Mouse (Mus musculus) stomach, postnatal 0 days (tissue): ENCODE measurements at regions not wholly inside any gene's neighbourhood (a gene's known extent, or its start where the extent isn't known, plus 50 kb on each side); places are given as distances from the start of the nearest gene placed in this dataset.
"Not testable (repeated sequence)": the region's sequence is repeated elsewhere in the genome, so short reads cannot be mapped to it uniquely, and the experiment has no call there.

Experiments used
- ATAC-seq: fragments of 200-750 bp; cut with Nextera tagmentation; 2 replicates; pipeline ENCODE4 v1.8.0; 2017; ENCODE audit not compliant: low FRiP score, low TSS enrichment
- DNase-seq: peaks from one replicate; pipeline ENCODE4 v3.0.0-alpha.2; 2016; ENCODE audit warnings: low spot score
- H3K27ac ChIP-seq: fragments of 300-500 bp; sonication (generic); replicated peaks from 2 replicates; pipeline ENCODE4 v1.5.1; 2014; ENCODE audit warnings: mild to moderate bottlenecking, control low read depth
- H3K27me3 ChIP-seq: fragments of 300-500 bp; sonication (generic); 2 replicates; pipeline ENCODE4 v1.6.1; 2014; ENCODE audit warnings: low read length; ENCODE audit not compliant: control insufficient read depth, insufficient read depth
- H3K36me3 ChIP-seq: fragments of 300-500 bp; sonication (generic); 2 replicates; pipeline ENCODE4 v1.6.1; 2014; ENCODE audit warnings: low read length, mixed read lengths; ENCODE audit not compliant: control insufficient read depth, insufficient read depth
- H3K4me1 ChIP-seq: fragments of 300-500 bp; sonication (generic); replicated peaks from 2 replicates; pipeline ENCODE4 v1.6.1; 2014; ENCODE audit warnings: antibody characterized with exemption; ENCODE audit not compliant: control insufficient read depth, insufficient read depth
- H3K4me2 ChIP-seq: fragments of 300-500 bp; sonication (generic); replicated peaks from 2 replicates; pipeline ENCODE4 v1.6.1; 2014; ENCODE audit warnings: low read depth, mild to moderate bottlenecking, control low read depth, moderate library complexity
- H3K4me3 ChIP-seq: fragments of 300-500 bp; sonication (generic); 2 replicates; pipeline ENCODE4 v1.5.1; 2014; ENCODE audit warnings: low read depth, low read length, control low read depth
- H3K9ac ChIP-seq: fragments of 300-500 bp; sonication (generic); 2 replicates; pipeline ENCODE4 v1.6.1; 2014; ENCODE audit warnings: mild to moderate bottlenecking, low read length, control low read depth, mixed read lengths
- H3K9me3 ChIP-seq: fragments of 300-500 bp; sonication (generic); 2 replicates; pipeline ENCODE4 v1.6.1; 2016; ENCODE audit warnings: low read length; ENCODE audit not compliant: control insufficient read depth
- CTCF ChIP-seq: IDR thresholded peaks from 2 replicates; pipeline ENCODE4 v1.5.1; 2016; ENCODE audit warnings: antibody characterized with exemption, low read depth, mild to moderate bottlenecking, moderate library complexity
- EP300 ChIP-seq: optimal IDR thresholded peaks from 2 replicates; pipeline ENCODE3; 2016; ENCODE audit warnings: antibody characterized with exemption
- WGBS: fragments of 180-500 bp; shearing (Covaris S2); extraction: QIAGEN DNeasy Blood & Tissue Kit; methylation state at CpG from one replicate; pipeline ENCODE4 v1.1.7; 2014; 5-methylcytosine and 5-hydroxymethylcytosine counted together

- Histone ChIP-seq H3K4me1 (no peaks in the 10 kb centered on the region), H3K9me3 (no peaks in the 10 kb centered on the region), H3K27me3 (no peaks in the 10 kb centered on the region; the same call in 1 of the 2 replicates), H3K4me3 (no peak overlapping the region), H3K36me3 (no peaks in the 10 kb centered on the region), H3K9ac (no peak overlapping the region), H3K4me2 (no peak overlapping the region), H3K27ac (no peak overlapping the region)
- TF ChIP-seq EP300 (no peak), CTCF (0 out of 2 replicates have a peak, but pooled peaks have one; percentile 12)
- ATAC-seq: no peak
- no peak for DNase-seq
- 75% methylated on average over 1 of the region's 1 CpGs for WGBS
These were observed 197.4 kb downstream of the Prex1 start for GRCm38 (mm10) chr2:166516261-166516660.

- Histone ChIP-seq H3K27me3 (no peaks in the 10 kb centered on the region; the same call in 1 of the 2 replicates), H3K4me3 (no peak overlapping the region), H3K36me3 (no peaks in the 10 kb centered on the region), H3K4me2 (no peak overlapping the region), H3K9ac (no peak overlapping the region), H3K9me3 (no peaks in the 10 kb centered on the region), H3K27ac (no peak overlapping the region), H3K4me1 (no peaks in the 10 kb centered on the region)
- whole genome bisulfite sequencing: 43% methylated on average over 8 of the region's 8 CpGs
- TF ChIP-seq EP300 (no peak), CTCF (no peak)
- DNase-seq (no peak), ATAC-seq (no peak)
These were observed 199.0 kb downstream of the Prex1 start for GRCm38 (mm10) chr2:166514664-166515063.

- no peak for ATAC-seq
- no peak overlapping the region for H3K9ac ChIP-seq
- H3K9me3 ChIP-seq: peaks cover 4% of the 10 kb centered on the region; the same call in 1 of the 2 replicates
- H3K4me2 ChIP-seq: no peak overlapping the region
- no peak for DNase-seq
- H3K36me3 ChIP-seq: no peaks in the 10 kb centered on the region
- H3K27ac ChIP-seq: no peak overlapping the region
- no peaks in the 10 kb centered on the region for H3K27me3 ChIP-seq
- H3K4me1 ChIP-seq: no peaks in the 10 kb centered on the region
- 81% methylated on average over 8 of the region's 8 CpGs for WGBS
- no peak overlapping the region for H3K4me3 ChIP-seq
- TF ChIP-seq CTCF: peak; percentile 58
- TF ChIP-seq EP300: no peak
These were observed 201.1 kb downstream of the Prex1 start for GRCm38 (mm10) chr2:166512488-166512887.

GRCm38 (mm10) chr2:166511477-166511876 lies 202.2 kb downstream of the Prex1 start:
- not testable (repeated sequence) for H3K27ac ChIP-seq, H3K9ac ChIP-seq, H3K27me3 ChIP-seq, H3K36me3 ChIP-seq, DNase-seq, H3K4me3 ChIP-seq, ATAC-seq, H3K4me1 ChIP-seq, H3K9me3 ChIP-seq, H3K4me2 ChIP-seq
- WGBS: 79% methylated on average over 3 of the region's 3 CpGs

- peaks cover 4% of the 10 kb centered on the region; the same call in 1 of the 2 replicates for H3K9me3 ChIP-seq
- H3K27me3 ChIP-seq: no peaks in the 10 kb centered on the region
- TF ChIP-seq CTCF (no peak), EP300 (no peak)
- WGBS: 85% methylated on average over 4 of the region's 4 CpGs
- no peak overlapping the region for H3K9ac ChIP-seq
- ATAC-seq: no peak
- no peaks in the 10 kb centered on the region for H3K4me1 ChIP-seq
- H3K4me2 ChIP-seq: no peak overlapping the region
- no peak overlapping the region for H3K27ac ChIP-seq
- no peak overlapping the region for H3K4me3 ChIP-seq
- no peak for DNase-seq
- no peaks in the 10 kb centered on the region for H3K36me3 ChIP-seq
These were observed 202.9 kb downstream of the Prex1 start for GRCm38 (mm10) chr2:166510776-166511175.

- Histone ChIP-seq H3K9me3 (peaks cover 4% of the 10 kb centered on the region; the same call in 1 of the 2 replicates), H3K4me3 (no peak overlapping the region), H3K27me3 (no peaks in the 10 kb centered on the region), H3K9ac (no peak overlapping the region), H3K36me3 (no peaks in the 10 kb centered on the region), H3K27ac (no peak overlapping the region), H3K4me1 (no peaks in the 10 kb centered on the region), H3K4me2 (no peak overlapping the region)
- 69% methylated on average over 10 of the region's 10 CpGs for WGBS
- no peak for ATAC-seq
- no peak for DNase-seq
- TF ChIP-seq EP300: no peak
- TF ChIP-seq CTCF: no peak
These were observed 204.0 kb downstream of the Prex1 start for GRCm38 (mm10) chr2:166509591-166509990.
